Mouse (Mus musculus) small intestine, adult 2 months (tissue): ENCODE data around the gene Olfr66. TPM values are rescaled to one million over a fixed set of nuclear protein-coding genes. Genes with fewer than 3 reads are reported as not detected.

ENCODE experiments used
- H3K27ac ChIP-seq: fragments of 200-500 bp; 2 replicates; pipeline ENCODE4 v1.5.1; 2012; ENCODE audit warnings: low read depth, low read length, control low read depth, inconsistent platforms; ENCODE audit not compliant: insufficient read depth
- H3K27me3 ChIP-seq: fragments of 200-500 bp; 2 replicates; pipeline ENCODE4 v1.6.1; 2012; ENCODE audit warnings: mild to moderate bottlenecking, moderate library complexity, low read length, inconsistent platforms; ENCODE audit not compliant: control insufficient read depth, insufficient read depth
- H3K36me3 ChIP-seq: fragments of 200-500 bp; 2 replicates; pipeline ENCODE4 v1.6.1; 2012; ENCODE audit warnings: mild to moderate bottlenecking, low read length, control low read depth, inconsistent platforms; ENCODE audit not compliant: control insufficient read depth, insufficient read depth
- H3K4me1 ChIP-seq: fragments of 200-500 bp; 2 replicates; pipeline ENCODE4 v1.6.1; 2012; ENCODE audit warnings: low read length, inconsistent platforms, mixed read lengths; ENCODE audit not compliant: control insufficient read depth, insufficient read depth, insufficient read length
- H3K4me3 ChIP-seq: fragments of 200-500 bp; 2 replicates; pipeline ENCODE4 v1.5.1; 2012; ENCODE audit warnings: low read depth, mild to moderate bottlenecking, control low read depth, inconsistent platforms, low read length, moderate library complexity
- CTCF ChIP-seq: fragments of 200-500 bp; IDR thresholded peaks from 2 replicates; pipeline ENCODE4 v1.5.1; 2012; ENCODE audit warnings: low read depth, mild to moderate bottlenecking, control low read depth, inconsistent platforms, low read length, moderate library complexity, mixed read lengths; ENCODE audit not compliant: insufficient replicate concordance, insufficient read length; ENCODE audit errors: extremely low read depth
- POLR2A ChIP-seq: fragments of 200-500 bp; IDR thresholded peaks from 2 replicates; pipeline ENCODE4 v1.6.1; 2012; ENCODE audit warnings: low read depth, mild to moderate bottlenecking, control low read depth, inconsistent platforms, low read length, moderate library complexity
- WGBS: fragments of 180-500 bp; shearing (Covaris S2); methylation state at CpG from one replicate; pipeline ENCODE4 v1.1.7; 2018; 5-methylcytosine and 5-hydroxymethylcytosine counted together
- polyA plus RNA-seq: library from polyadenylated mRNA; depleted of rRNA; stranded (reverse); fragments of >200 nt; gene quantifications from 2 replicates; pipeline ENCODE4 v1.2.3, GENCODE M21; 2012; rRNA removed

The Olfr66 gene
- polyA plus RNA-seq, 1 experiment: not detected

GRCm38 (mm10) chr7:103859076-103859475 is 27.0 kb downstream of the Olfr66 start:
- 44% methylated on average over 2 of the region's 2 CpGs for WGBS
- no peak overlapping the region for H3K27ac ChIP-seq
- no peaks in the 10 kb centered on the region for H3K4me1 ChIP-seq
- no peak overlapping the region for H3K4me3 ChIP-seq
- H3K27me3 ChIP-seq: no peaks in the 10 kb centered on the region
- H3K36me3 ChIP-seq: no peaks in the 10 kb centered on the region
- TF ChIP-seq POLR2A (no peak), CTCF (no peak)

GRCm38 (mm10) chr7:103854669-103855068 is 31.4 kb downstream of the Olfr66 start:
- Histone ChIP-seq H3K36me3 (no peaks in the 10 kb centered on the region), H3K4me1 (no peaks in the 10 kb centered on the region), H3K27ac (no peak overlapping the region), H3K4me3 (no peak overlapping the region), H3K27me3 (no peaks in the 10 kb centered on the region)
- WGBS: 56% methylated on average over 1 of the region's 1 CpGs
- TF ChIP-seq POLR2A: no peak
- TF ChIP-seq CTCF: no peak

DNA sequence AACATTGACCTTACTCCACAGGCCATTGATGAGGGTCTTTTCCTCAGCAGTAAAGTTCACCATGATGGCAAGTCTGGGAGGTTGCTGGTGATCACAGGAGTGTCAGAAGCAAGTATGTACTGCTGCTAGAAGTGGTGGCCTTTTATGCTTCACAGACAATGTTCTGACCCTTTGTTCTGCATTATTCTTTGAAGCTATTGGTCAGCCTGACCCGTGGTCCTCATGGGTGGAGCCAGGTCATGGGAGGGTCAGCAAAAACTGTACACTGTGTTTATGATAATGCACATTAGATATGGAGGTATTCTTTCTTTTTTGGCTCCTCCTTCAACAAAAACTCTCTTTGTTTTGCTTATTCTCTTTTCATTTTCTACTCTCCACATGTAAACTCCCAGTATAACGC is 33.0 kb downstream of the Olfr66 start, which contains the start of gene Hbb-y:
Hbb-y (minus strand) TSS at position 127 of the 400 bp plus-strand sequence.
- Histone ChIP-seq H3K27ac (no peak within 1 kb of the TSS), H3K4me1 (no peaks in the 10 kb centered on the region), H3K36me3 (no peaks in the 10 kb centered on the region), H3K4me3 (no peak within 1 kb of the TSS), H3K27me3 (no peaks in the 10 kb centered on the region)
- no peak for TF ChIP-seq POLR2A
- TF ChIP-seq CTCF: no peak
- 49% methylated on average over 2 of the region's 2 CpGs for WGBS

DNA sequence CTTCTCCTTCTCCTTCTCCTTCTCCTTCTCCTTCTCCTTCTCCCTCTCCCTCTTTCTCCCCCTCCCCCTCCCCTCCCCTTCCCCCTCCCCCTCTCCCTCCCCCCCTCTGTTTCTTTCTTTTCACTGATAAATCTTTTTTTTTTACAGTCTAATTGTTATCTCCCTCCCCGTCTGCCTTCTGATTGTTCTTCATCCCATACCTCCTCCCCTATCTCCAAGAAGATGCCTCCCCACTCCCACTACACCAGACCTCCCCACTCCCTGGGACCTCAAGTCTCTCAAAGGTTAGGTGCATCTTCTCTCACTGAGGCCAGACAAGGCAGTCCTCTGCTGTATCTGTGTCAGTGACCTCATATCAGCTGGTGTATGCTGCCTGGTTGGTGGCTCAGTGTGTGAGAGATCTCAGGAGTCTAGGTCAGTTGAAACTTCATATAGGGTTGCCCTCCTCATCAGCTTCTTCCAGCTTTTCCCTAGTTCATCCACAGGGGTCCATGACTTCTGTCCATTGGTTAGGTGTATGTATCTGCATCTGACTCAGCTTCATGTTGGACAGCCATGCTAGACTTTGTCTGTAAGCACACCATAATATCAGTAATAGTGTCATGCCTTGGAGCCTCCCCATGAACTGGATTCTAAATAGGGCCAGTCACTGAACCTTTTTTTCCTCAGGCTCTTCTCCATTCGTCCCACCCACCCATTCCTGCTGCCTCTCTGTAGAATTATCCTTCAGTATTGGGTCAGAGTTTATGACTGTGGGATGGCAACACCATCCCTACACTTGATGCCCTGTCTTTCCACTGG is 41.3 kb downstream of the Olfr66 start:
- Histone ChIP-seq H3K36me3 (no peaks in the 10 kb centered on the region), H3K4me3 (no peak overlapping the region), H3K4me1 (no peaks in the 10 kb centered on the region), H3K27me3 (no peaks in the 10 kb centered on the region), H3K27ac (no peak overlapping the region)
- WGBS: 34% methylated on average over 2 of the region's 2 CpGs
- TF ChIP-seq CTCF (no peak), POLR2A (no peak)

GRCm38 (mm10) chr7:103843034-103843433 is 43.0 kb downstream of the Olfr66 start, which contains the start of gene Hbb-bh1:
TSS of gene Hbb-bh1 (minus strand) at chr7:103843164.
- 68% methylated on average over 2 of the region's 2 CpGs for WGBS
- no peaks in the 10 kb centered on the region for H3K36me3 ChIP-seq
- no peak within 1 kb of the TSS for H3K27ac ChIP-seq
- no peak within 1 kb of the TSS for H3K4me3 ChIP-seq
- H3K27me3 ChIP-seq: no peaks in the 10 kb centered on the region
- H3K4me1 ChIP-seq: no peaks in the 10 kb centered on the region
- TF ChIP-seq CTCF (no peak), POLR2A (no peak)

DNA sequence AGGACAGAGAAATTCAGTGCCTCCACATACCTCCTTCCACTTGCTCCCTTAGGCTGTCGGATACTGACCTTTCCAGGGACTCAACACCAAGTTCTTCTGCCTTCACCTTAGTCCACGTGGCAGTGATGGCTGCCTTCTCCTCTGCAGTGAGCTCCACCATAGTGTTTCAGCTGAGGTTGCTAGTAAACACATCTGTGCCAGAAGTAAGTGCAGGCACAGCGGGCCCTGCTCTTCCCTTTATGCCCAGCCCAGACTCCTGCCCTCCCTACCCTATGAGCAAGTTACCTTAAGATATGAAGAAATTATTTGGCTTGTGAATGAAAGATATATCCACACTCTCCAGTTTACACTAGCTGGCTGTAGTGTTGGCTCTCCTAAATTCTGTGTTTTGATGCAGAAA is 45.8 kb downstream of the Olfr66 start, which contains the start of gene Hbb-bh2:
Hbb-bh2 (minus strand) TSS at position 253 of the 400 bp plus-strand sequence.
- WGBS: 68% methylated on average over 3 of the region's 3 CpGs
- no peaks in the 10 kb centered on the region for H3K4me1 ChIP-seq
- TF ChIP-seq POLR2A (no peak), CTCF (no peak)

More for the DNA sequence above, 45.8 kb downstream of the Olfr66 start, which contains the start of gene Hbb-bh2:
- H3K27ac ChIP-seq: no peak within 1 kb of the TSS
- H3K4me3 ChIP-seq: no peak within 1 kb of the TSS
- no peaks in the 10 kb centered on the region for H3K27me3 ChIP-seq
- H3K36me3 ChIP-seq: no peaks in the 10 kb centered on the region

Other genes starting within 250 kb of the Olfr66 start
- not detected in 2 replicates for gene Olfr622, start 243.6 kb downstream of the Olfr66 start, polyA plus RNA-seq
- gene Olfr623, start 222.6 kb downstream of the Olfr66 start, polyA plus RNA-seq: not detected in 2 replicates
- not detected in 2 replicates for gene Olfr624, start 215.1 kb downstream of the Olfr66 start, polyA plus RNA-seq
- gene Olfr625-ps1, start 203.5 kb downstream of the Olfr66 start, polyA plus RNA-seq: not detected in 2 replicates
- gene Olfr243, start 171.6 kb downstream of the Olfr66 start, polyA plus RNA-seq: not detected in 2 replicates
- gene Olfr628, start 155.9 kb downstream of the Olfr66 start, polyA plus RNA-seq: not detected in 2 replicates
- gene Olfr629, start 141.3 kb downstream of the Olfr66 start, polyA plus RNA-seq: not detected in 2 replicates
- not detected in 2 replicates for gene Olfr630, start 128.9 kb downstream of the Olfr66 start, polyA plus RNA-seq
- gene Olfr69, start 114.7 kb downstream of the Olfr66 start, polyA plus RNA-seq: not detected in 2 replicates
- not detected in 2 replicates for gene Olfr68, start 106.6 kb downstream of the Olfr66 start, polyA plus RNA-seq
- not detected in 2 replicates for gene Olfr67, start 94.4 kb downstream of the Olfr66 start, polyA plus RNA-seq
- gene Hbb-bt, start 72.3 kb downstream of the Olfr66 start, polyA plus RNA-seq: 7.2 and 8.9 TPM in 2 replicates
- 59.9 and 74.9 TPM in 2 replicates for gene Hbb-bs, start 58.2 kb downstream of the Olfr66 start, polyA plus RNA-seq
- gene Hbb-bh2, start 45.7 kb downstream of the Olfr66 start, polyA plus RNA-seq: not detected in 2 replicates
- gene Hbb-bh1, start 43.1 kb downstream of the Olfr66 start, polyA plus RNA-seq: not detected in 2 replicates
- not detected in 2 replicates for gene Hbb-y, start 33.0 kb downstream of the Olfr66 start, polyA plus RNA-seq
- not detected in 2 replicates for gene Olfr64, start 8.2 kb upstream of the Olfr66 start, polyA plus RNA-seq
- gene Olfr65, start 17.2 kb upstream of the Olfr66 start, polyA plus RNA-seq: not detected in 2 replicates
- gene Olfr631, start 42.6 kb upstream of the Olfr66 start, polyA plus RNA-seq: not detected in 2 replicates
- not detected in 2 replicates for gene Olfr632, start 48.1 kb upstream of the Olfr66 start, polyA plus RNA-seq
- not detected in 2 replicates for gene Olfr633, start 58.2 kb upstream of the Olfr66 start, polyA plus RNA-seq
- gene Olfr635, start 84.9 kb upstream of the Olfr66 start, polyA plus RNA-seq: not detected in 2 replicates
- gene Olfr638, start 112.5 kb upstream of the Olfr66 start, polyA plus RNA-seq: not detected in 2 replicates
- gene Olfr639, start 131.1 kb upstream of the Olfr66 start, polyA plus RNA-seq: not detected in 2 replicates
- gene Olfr640, start 139.3 kb upstream of the Olfr66 start, polyA plus RNA-seq: not detected in 2 replicates
- not detected in 2 replicates for gene Olfr641, start 149.2 kb upstream of the Olfr66 start, polyA plus RNA-seq
- gene Olfr642, start 166.4 kb upstream of the Olfr66 start, polyA plus RNA-seq: not detected in 2 replicates
- gene 4930516K23Rik, start 175.2 kb upstream of the Olfr66 start, polyA plus RNA-seq: not detected in 2 replicates
- gene Olfr644, start 185.6 kb upstream of the Olfr66 start, polyA plus RNA-seq: not detected in 2 replicates
- not detected in 2 replicates for gene Olfr645, start 199.2 kb upstream of the Olfr66 start, polyA plus RNA-seq
- not detected in 2 replicates for gene Olfr646, start 218.6 kb upstream of the Olfr66 start, polyA plus RNA-seq
- not detected in 2 replicates for gene Ubqln5, start 243.6 kb upstream of the Olfr66 start, polyA plus RNA-seq